Comparison of ENCODE assay signal across 8 mouse cellular contexts in genomic region chr11:86920111-86921080, GRCm38 (mm10).
DNase-seq lines count a peak whose midpoint lies in the region; ATAC-seq and TF ChIP-seq lines count a peak whose summit lies in the region.

No protein-coding gene starts in this region.

- peaks cover 8% of the 10 kb centered on the region for H3K4me1 ChIP-seq in ES-Bruce4 (ENCODE audit: control insufficient read depth, insufficient read depth, low read length)
- H3K4me1 ChIP-seq in embryonic facial prominence, embryonic 10.5 days, result peaks cover 15% of the 10 kb centered on the region
- peaks cover 52% of the 10 kb centered on the region for H3K4me1 ChIP-seq in heart, embryonic 16.5 days (ENCODE audit: control insufficient read depth, insufficient read depth, low read length)
- H3K4me1 ChIP-seq in limb, embryonic 10.5 days, result peaks cover 12% of the 10 kb centered on the region
- peaks cover 9% of the 10 kb centered on the region; the same call in 1 of the 2 replicates for H3K4me1 ChIP-seq in midbrain, embryonic 15.5 days

- peak; percentile 86 for ATAC-seq in heart, embryonic 16.5 days (replicated peaks; ENCODE audit: extremely low read depth, insufficient read depth, low FRiP score)
- ATAC-seq in midbrain, embryonic 15.5 days (replicated peaks), result no peak
- ATAC-seq in inflammation-experienced regulatory T-cells, adult 6 months, result no peak

- no peak overlapping the region for H3K4me3 ChIP-seq in ES-Bruce4 (ENCODE audit: low read depth, low read length)
- H3K4me3 ChIP-seq in embryonic facial prominence, embryonic 10.5 days, result no peak overlapping the region
- no peak overlapping the region for H3K4me3 ChIP-seq in heart, embryonic 16.5 days (ENCODE audit: low read length)
- H3K4me3 ChIP-seq in limb, embryonic 10.5 days, result no peak overlapping the region
- no peak overlapping the region for H3K4me3 ChIP-seq in midbrain, embryonic 15.5 days

- no peak overlapping the region for H3K9ac ChIP-seq in ES-Bruce4 (ENCODE audit: low read depth, poor library complexity, severe bottlenecking)
- peak overlapping the region; percentile 50 for H3K9ac ChIP-seq in heart, embryonic 16.5 days (ENCODE audit: low read length)
- no peak overlapping the region for H3K9ac ChIP-seq in midbrain, embryonic 15.5 days

- no peaks in the 10 kb centered on the region for H3K27me3 ChIP-seq in ES-Bruce4 (ENCODE audit: control insufficient read depth, insufficient read depth, low read length, poor library complexity, severe bottlenecking)
- H3K27me3 ChIP-seq in embryonic facial prominence, embryonic 10.5 days (replicated peaks; ENCODE audit: low read depth, poor library complexity, severe bottlenecking), result no peaks in the 10 kb centered on the region
- H3K27me3 ChIP-seq in heart, embryonic 16.5 days (ENCODE audit: control insufficient read depth, insufficient read depth, low read length), result no peaks in the 10 kb centered on the region
- no peaks in the 10 kb centered on the region for H3K27me3 ChIP-seq in limb, embryonic 10.5 days (ENCODE audit: low read depth, poor library complexity, severe bottlenecking)
- no peaks in the 10 kb centered on the region for H3K27me3 ChIP-seq in midbrain, embryonic 15.5 days (replicated peaks)

- no peaks in the 10 kb centered on the region for H3K9me3 ChIP-seq in ES-Bruce4 (replicated peaks; ENCODE audit: control insufficient read depth, insufficient read depth, low read length, poor library complexity, severe bottlenecking)
- no peaks in the 10 kb centered on the region for H3K9me3 ChIP-seq in embryonic facial prominence, embryonic 10.5 days
- H3K9me3 ChIP-seq in heart, embryonic 16.5 days (replicated peaks; ENCODE audit: control insufficient read depth, low read length), result no peaks in the 10 kb centered on the region
- no peaks in the 10 kb centered on the region for H3K9me3 ChIP-seq in limb, embryonic 10.5 days (replicated peaks)
- no peaks in the 10 kb centered on the region for H3K9me3 ChIP-seq in midbrain, embryonic 15.5 days

- TF ChIP-seq EP300 in ES-Bruce4 (IDR thresholded peaks at IDR 0.05; ENCODE audit: insufficient read depth, low read depth, low read length), result no peak

- WGBS in embryonic facial prominence, embryonic 10.5 days, result 68% methylated on average over 20 of the region's 20 CpGs
- WGBS in heart, embryonic 16.5 days, result 33% methylated on average over 20 of the region's 20 CpGs
- 75% methylated on average over 20 of the region's 20 CpGs for WGBS in limb, embryonic 10.5 days
- 64% methylated on average over 20 of the region's 20 CpGs for WGBS in midbrain, embryonic 15.5 days

- no peak for TF ChIP-seq POLR2A in ES-Bruce4 (IDR thresholded peaks at IDR 0.05; ENCODE audit: insufficient read depth, low read length)

- peak; percentile 86 to 95 for DNase-seq in adrenal gland, adult (ENCODE audit: inconsistent age in 2 of 2, low spot score in 1 of 2)
- DNase-seq in embryonic facial prominence, embryonic 10.5 days (ENCODE audit: low spot score), result peak; percentile 35
- no peak for DNase-seq in limb, embryonic 10.5 days (ENCODE audit: low spot score)
- no peak for DNase-seq in layer of hippocampus, adult 9-10 months (ENCODE audit: low spot score)

- peak overlapping the region; percentile 1; the same call in 1 of the 2 replicates for H3K4me2 ChIP-seq in heart, embryonic 16.5 days (ENCODE audit: low read depth, low read length)
- H3K4me2 ChIP-seq in midbrain, embryonic 15.5 days, result no peak overlapping the region

- 0 out of 2 replicates have a peak overlapping the region, but pooled peaks have one; percentile 12 for H3K27ac ChIP-seq in ES-Bruce4 (ENCODE audit: insufficient read depth, low read length)
- peak overlapping the region; percentile 64 for H3K27ac ChIP-seq in embryonic facial prominence, embryonic 10.5 days (replicated peaks)
- H3K27ac ChIP-seq in heart, embryonic 16.5 days (ENCODE audit: low read length), result peak overlapping the region; percentile 91
- peak overlapping the region; percentile 48 for H3K27ac ChIP-seq in limb, embryonic 10.5 days
- H3K27ac ChIP-seq in midbrain, embryonic 15.5 days, result 0 out of 2 replicates have a peak overlapping the region, but pooled peaks have one; percentile 26

- no peaks in the 10 kb centered on the region for H3K36me3 ChIP-seq in ES-Bruce4 (ENCODE audit: control insufficient read depth, insufficient read depth, low read length, poor library complexity, severe bottlenecking)
- no peaks in the 10 kb centered on the region for H3K36me3 ChIP-seq in embryonic facial prominence, embryonic 10.5 days (replicated peaks)
- H3K36me3 ChIP-seq in heart, embryonic 16.5 days (ENCODE audit: control insufficient read depth, insufficient read depth), result no peaks in the 10 kb centered on the region
- no peaks in the 10 kb centered on the region for H3K36me3 ChIP-seq in limb, embryonic 10.5 days
- no peaks in the 10 kb centered on the region for H3K36me3 ChIP-seq in midbrain, embryonic 15.5 days (replicated peaks)

- TF ChIP-seq CTCF in ES-Bruce4 (IDR thresholded peaks at IDR 0.05; ENCODE audit: low read depth, low read length), result no peak

Comparison
In these comparisons a context has a peak if more than half of its experiments do, and no peak if none do; other contexts are left out.
1. H3K27ac ChIP-seq: peak in every context shown above with its lines; median percentile 91 in heart, embryonic 16.5 days; 64 in embryonic facial prominence, embryonic 10.5 days; 48 in limb, embryonic 10.5 days; 26 in midbrain, embryonic 15.5 days; 12 in ES-Bruce4.
2. DNase-seq: peak in adrenal gland, adult (2 of 2) and embryonic facial prominence, embryonic 10.5 days (single experiment); none in limb, embryonic 10.5 days (single experiment) and layer of hippocampus, adult 9-10 months (single experiment).